Mouse (Mus musculus) neural tube, embryonic 14.5 days (tissue): ENCODE results near the gene Rgmb. TPM values are rescaled to one million over a fixed set of nuclear protein-coding genes. Genes with fewer than 3 reads are reported as not detected.

Experiments
- ATAC-seq: fragments of 200-750 bp; cut with Nextera tagmentation; 2 replicates; pipeline ENCODE4 v1.8.0; 2017; ENCODE audit warnings: low read depth, mild to moderate bottlenecking, moderate TSS enrichment, moderate library complexity
- H3K27ac ChIP-seq: fragments of 300-500 bp; sonication (generic); 2 replicates; pipeline ENCODE4 v1.5.1; 2014; ENCODE audit warnings: low read depth, mild to moderate bottlenecking, control low read depth, low read length, moderate library complexity, mixed read lengths
- H3K27me3 ChIP-seq: fragments of 300-500 bp; sonication (generic); 2 replicates; pipeline ENCODE4 v1.6.1; 2014; ENCODE audit warnings: low read length; ENCODE audit not compliant: control insufficient read depth, insufficient read depth
- H3K36me3 ChIP-seq: fragments of 300-500 bp; sonication (generic); 2 replicates; pipeline ENCODE4 v1.6.1; 2014; ENCODE audit warnings: low read length, mixed read lengths; ENCODE audit not compliant: control insufficient read depth, insufficient read depth
- H3K4me1 ChIP-seq: fragments of 300-500 bp; sonication (generic); 2 replicates; pipeline ENCODE4 v1.6.1; 2014; ENCODE audit warnings: low read length; ENCODE audit not compliant: control insufficient read depth, insufficient read depth
- H3K4me2 ChIP-seq: fragments of 300-500 bp; sonication (generic); 2 replicates; pipeline ENCODE4 v1.6.1; 2014; ENCODE audit warnings: mild to moderate bottlenecking, low read depth, low read length, control low read depth
- H3K4me3 ChIP-seq: fragments of 300-500 bp; sonication (generic); 2 replicates; pipeline ENCODE4 v1.5.1; 2014; ENCODE audit warnings: low read depth, low read length, control low read depth, mixed read lengths
- H3K9ac ChIP-seq: fragments of 300-500 bp; sonication (generic); replicated peaks from 2 replicates; pipeline ENCODE4 v1.6.1; 2014; ENCODE audit warnings: low read depth, mild to moderate bottlenecking, control low read depth, low read length, mixed read lengths
- H3K9me3 ChIP-seq: fragments of 300-500 bp; sonication (generic); 2 replicates; pipeline ENCODE4 v1.6.1; 2016; ENCODE audit warnings: low read length; ENCODE audit not compliant: control insufficient read depth
- WGBS: fragments of 180-500 bp; shearing (Covaris S2); extraction: QIAGEN DNeasy Blood & Tissue Kit; methylation state at CpG from one replicate; pipeline ENCODE4 v1.1.7; 2014; 5-methylcytosine and 5-hydroxymethylcytosine counted together
- polyA plus RNA-seq: library from polyadenylated mRNA; unstranded; fragments of >200 nt; fragmentation: Nextera tagmentation; extraction: Ambion mirVana; gene quantifications from 2 replicates; pipeline ENCODE4 v1.2.1, GENCODE M21; 2014

The Rgmb gene
- polyA plus RNA-seq, result 63.7 and 84.8 TPM in 2 replicates

DNA sequence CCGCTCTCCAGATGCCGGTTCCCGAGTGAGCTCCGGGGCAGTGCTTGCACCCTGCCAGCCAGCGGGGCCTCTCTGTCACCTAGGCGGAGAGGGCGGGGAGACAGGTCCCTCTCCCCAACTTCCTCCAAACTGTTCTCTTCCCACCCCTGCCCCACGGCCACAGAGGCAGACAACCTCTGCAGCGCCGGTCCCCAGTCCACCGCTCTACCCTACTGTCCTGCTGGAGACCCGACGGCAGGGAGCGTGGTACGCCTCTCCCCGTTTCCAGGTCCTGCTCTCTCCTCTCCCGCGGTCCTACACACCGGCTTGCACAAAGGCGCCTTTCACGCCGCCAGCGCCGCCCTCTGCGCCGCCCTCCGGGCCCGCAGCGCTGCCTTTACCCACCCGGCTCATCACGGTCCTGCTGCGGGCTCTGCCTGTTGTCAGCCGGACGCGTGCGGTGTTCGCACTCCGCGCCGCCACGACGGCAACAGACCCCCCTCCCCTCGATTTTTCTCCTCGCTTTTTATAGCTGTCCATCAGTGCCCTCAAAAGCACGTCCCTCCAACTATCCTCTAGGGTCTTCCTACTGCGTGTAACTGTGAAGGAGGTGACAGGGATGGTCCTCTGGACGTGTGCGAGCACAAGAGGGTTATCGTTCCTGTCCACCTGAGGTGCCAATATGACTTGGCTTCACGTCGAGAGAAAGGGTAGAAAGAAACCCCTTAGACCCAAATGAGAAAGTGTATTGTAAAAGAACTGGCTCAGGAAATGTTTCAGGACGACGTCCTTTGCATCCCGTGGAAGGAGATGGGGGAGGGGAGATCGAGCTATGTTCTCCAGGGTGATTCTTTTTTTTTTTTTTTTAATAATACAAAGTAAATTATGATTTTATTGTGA lies at the start of gene Rgmb:
TSS of gene Rgmb (minus strand) at position 274 of the 879 bp plus-strand sequence.
- WGBS, result under 1% methylated on average over 51 of the region's 55 CpGs
- Histone ChIP-seq H3K27ac (peak within 1 kb of the TSS; percentile 92), H3K9ac (peak within 1 kb of the TSS; percentile 50), H3K4me3 (peak within 1 kb of the TSS; percentile 59), H3K4me2 (peak within 1 kb of the TSS; percentile 73), H3K27me3 (no peaks in the 10 kb centered on the region), H3K4me1 (peaks cover 10% of the 10 kb centered on the region; the same call in 1 of the 2 replicates), H3K36me3 (no peaks in the 10 kb centered on the region), H3K9me3 (no peaks in the 10 kb centered on the region)
- peak; percentile 32 for ATAC-seq

DNA sequence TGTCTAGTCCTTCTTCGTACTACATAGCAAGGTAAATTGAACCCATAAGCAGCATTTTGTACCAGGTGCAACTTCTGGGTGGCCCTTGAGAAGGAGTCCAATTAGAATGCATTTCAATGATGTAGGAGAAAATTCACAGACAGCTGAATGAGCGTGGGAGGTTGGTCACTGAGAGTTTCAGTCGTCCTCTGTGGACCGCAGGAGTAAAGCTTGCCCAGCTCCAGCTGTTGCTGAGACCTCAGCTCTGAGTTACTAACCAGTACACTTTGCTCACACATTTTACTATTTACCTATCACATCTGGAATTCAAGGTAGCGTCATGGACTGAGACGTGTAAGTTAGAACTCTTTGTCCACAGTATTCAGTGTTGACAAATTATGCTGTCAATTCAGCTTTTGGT lies 43.9 kb upstream of the Rgmb start:
- no peaks in the 10 kb centered on the region for H3K27me3 ChIP-seq
- H3K4me2 ChIP-seq, result no peak overlapping the region
- ATAC-seq, result no peak
- WGBS, result 84% methylated on average over 6 of the region's 6 CpGs
- no peak overlapping the region for H3K27ac ChIP-seq
- no peaks in the 10 kb centered on the region for H3K9me3 ChIP-seq
- H3K4me1 ChIP-seq, result no peaks in the 10 kb centered on the region
- no peaks in the 10 kb centered on the region for H3K36me3 ChIP-seq
- H3K4me3 ChIP-seq, result no peak overlapping the region
- no peak overlapping the region for H3K9ac ChIP-seq

DNA sequence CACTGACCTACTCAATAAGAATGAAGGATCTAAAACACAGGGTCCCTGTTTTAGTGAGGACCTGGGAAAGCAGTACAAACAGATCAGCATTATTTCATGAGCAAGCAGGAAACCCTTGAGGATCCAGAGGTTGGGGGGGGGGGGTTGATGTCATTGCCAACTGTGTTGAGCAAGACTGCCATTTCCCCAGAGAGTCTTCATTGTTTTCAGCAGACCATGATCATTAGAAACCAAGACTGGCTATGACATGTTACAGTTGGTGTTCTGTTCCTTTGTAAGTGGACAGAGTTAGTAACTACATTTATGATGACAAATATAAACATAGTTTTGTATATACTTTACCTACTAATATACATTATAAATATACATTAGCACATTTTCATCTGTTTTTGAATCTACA lies 41.3 kb upstream of the Rgmb start:
- Histone ChIP-seq H3K36me3 (no peaks in the 10 kb centered on the region), H3K27ac (no peak overlapping the region), H3K9me3 (no peaks in the 10 kb centered on the region), H3K4me2 (no peak overlapping the region), H3K4me1 (no peaks in the 10 kb centered on the region), H3K9ac (no peak overlapping the region), H3K27me3 (no peaks in the 10 kb centered on the region), H3K4me3 (no peak overlapping the region)
- no peak for ATAC-seq

DNA sequence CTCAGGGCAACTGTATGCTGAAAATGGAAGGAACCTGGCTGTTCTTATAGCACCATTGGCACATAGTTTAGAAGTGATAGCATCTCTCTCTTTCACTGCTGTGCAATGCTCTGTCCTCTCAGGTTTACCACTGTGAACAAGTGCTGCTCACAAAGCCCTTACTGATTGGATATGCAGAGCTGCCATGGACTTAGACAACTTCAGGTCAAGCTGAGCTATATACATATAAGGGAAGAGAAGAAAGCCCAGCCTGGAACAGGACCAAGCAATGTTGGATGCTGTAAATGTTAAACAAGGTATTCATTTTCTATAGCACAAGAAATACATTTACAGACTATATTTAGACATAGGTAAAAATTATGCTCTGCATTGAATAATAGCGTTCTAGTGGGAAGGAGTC lies 34.4 kb upstream of the Rgmb start:
- H3K9ac ChIP-seq, result no peak overlapping the region
- no peaks in the 10 kb centered on the region for H3K4me1 ChIP-seq
- H3K4me2 ChIP-seq, result no peak overlapping the region
- H3K36me3 ChIP-seq, result no peaks in the 10 kb centered on the region
- H3K27ac ChIP-seq, result no peak overlapping the region
- no peak for ATAC-seq
- H3K27me3 ChIP-seq, result no peaks in the 10 kb centered on the region; the same call in 1 of the 2 replicates
- H3K4me3 ChIP-seq, result no peak overlapping the region
- WGBS, result 96% methylated on average over 1 of the region's 1 CpGs
- no peaks in the 10 kb centered on the region for H3K9me3 ChIP-seq

DNA sequence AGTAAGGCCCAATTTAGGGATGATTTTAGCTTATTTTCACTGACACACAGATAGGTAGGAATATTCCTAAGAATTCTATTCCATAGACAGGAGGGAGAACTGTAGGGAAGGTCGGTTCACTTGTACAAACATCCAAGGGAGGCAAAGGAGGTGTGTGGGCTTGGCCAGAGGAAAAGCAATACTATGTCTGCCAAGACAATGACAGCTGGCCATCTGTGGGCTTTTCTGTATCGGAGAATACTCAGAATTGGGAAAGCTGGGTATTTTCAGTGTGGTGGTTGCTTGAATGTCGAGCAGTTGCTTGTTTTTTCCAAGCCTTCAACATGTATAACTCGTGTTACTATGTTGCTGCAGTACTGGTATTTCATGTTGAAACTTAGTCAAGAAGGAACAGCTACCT lies 31.5 kb upstream of the Rgmb start:
- Histone ChIP-seq H3K4me3 (no peak overlapping the region), H3K4me1 (no peaks in the 10 kb centered on the region), H3K9me3 (no peaks in the 10 kb centered on the region), H3K9ac (no peak overlapping the region), H3K4me2 (no peak overlapping the region), H3K27me3 (no peaks in the 10 kb centered on the region; the same call in 1 of the 2 replicates), H3K27ac (no peak overlapping the region), H3K36me3 (no peaks in the 10 kb centered on the region)
- ATAC-seq, result no peak
- 73% methylated on average over 4 of the region's 4 CpGs for WGBS

DNA sequence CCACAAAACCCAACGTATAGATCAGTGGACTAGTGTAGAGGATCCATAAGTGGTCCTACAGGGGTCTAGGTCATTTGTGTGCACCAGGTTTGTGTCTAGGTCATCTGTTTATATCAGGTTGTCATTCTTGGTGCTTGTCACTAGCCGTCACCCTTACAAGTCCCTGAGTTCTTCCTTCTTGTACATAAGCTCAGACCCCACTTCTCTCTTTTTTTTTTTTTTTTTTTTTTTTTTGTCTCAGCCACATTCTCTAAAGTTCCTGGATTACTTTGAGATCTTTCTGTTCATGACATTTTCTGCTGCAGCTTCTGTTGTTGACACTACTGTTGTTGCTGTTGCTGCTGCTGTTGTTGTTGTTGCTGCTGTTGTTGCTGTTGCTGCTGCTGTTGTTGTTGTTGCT lies 22.3 kb upstream of the Rgmb start:
- Histone ChIP-seq H3K4me3 (no peak overlapping the region), H3K4me2 (no peak overlapping the region), H3K27me3 (no peaks in the 10 kb centered on the region), H3K4me1 (no peaks in the 10 kb centered on the region), H3K36me3 (no peaks in the 10 kb centered on the region), H3K9me3 (no peaks in the 10 kb centered on the region), H3K9ac (no peak overlapping the region), H3K27ac (no peak overlapping the region)
- no peak for ATAC-seq
- WGBS, result 81% methylated on average over 2 of the region's 2 CpGs

DNA sequence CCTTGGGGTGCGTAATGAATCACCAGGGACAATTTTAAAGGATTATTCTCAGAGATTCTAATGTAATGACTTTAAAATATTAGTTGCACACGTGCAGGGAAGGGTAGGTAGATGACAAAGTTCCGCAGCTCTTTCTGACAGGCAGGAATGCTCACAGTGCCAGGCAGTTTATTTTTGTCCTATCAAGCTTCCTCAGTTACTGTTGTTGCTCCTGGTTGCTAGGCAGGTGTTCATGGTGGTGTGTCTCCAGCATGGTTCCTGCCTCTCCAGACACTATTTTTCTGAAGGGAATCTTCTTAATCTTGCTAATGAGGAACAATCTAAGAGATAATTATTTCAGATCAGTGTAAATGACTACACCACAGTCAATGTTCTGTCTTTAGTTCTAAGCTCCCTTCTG lies 19.7 kb upstream of the Rgmb start:
- Histone ChIP-seq H3K36me3 (no peaks in the 10 kb centered on the region), H3K4me1 (no peaks in the 10 kb centered on the region), H3K27ac (no peak overlapping the region), H3K4me3 (no peak overlapping the region), H3K4me2 (no peak overlapping the region), H3K27me3 (no peaks in the 10 kb centered on the region), H3K9me3 (no peaks in the 10 kb centered on the region), H3K9ac (no peak overlapping the region)
- 72% methylated on average over 3 of the region's 3 CpGs for WGBS
- no peak for ATAC-seq

DNA sequence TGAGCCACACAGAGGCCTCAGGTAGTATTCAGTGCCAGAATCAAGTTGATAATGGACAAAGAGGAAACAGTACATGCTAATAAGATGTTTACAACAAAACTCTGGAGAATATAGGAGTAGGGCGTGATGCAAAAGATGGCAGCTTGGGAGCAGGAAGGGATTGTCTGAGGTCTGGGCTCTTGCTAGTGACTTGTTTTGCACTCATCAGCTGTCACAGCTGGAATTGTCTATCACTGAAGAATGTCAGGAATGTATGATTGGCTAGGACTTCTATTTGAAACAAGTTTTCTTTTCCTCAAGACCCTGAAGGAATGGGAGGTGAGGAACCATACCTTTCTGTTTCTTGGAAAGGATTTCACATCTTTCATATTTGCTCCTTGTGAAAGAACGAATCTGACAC lies 10.6 kb upstream of the Rgmb start:
- WGBS, result 91% methylated on average over 2 of the region's 2 CpGs
- no peak for ATAC-seq
- no peaks in the 10 kb centered on the region for H3K9me3 ChIP-seq
- H3K4me3 ChIP-seq, result no peak overlapping the region
- no peaks in the 10 kb centered on the region for H3K27me3 ChIP-seq
- no peak overlapping the region for H3K27ac ChIP-seq
- no peak overlapping the region for H3K9ac ChIP-seq
- H3K4me2 ChIP-seq, result no peak overlapping the region
- no peaks in the 10 kb centered on the region for H3K4me1 ChIP-seq
- no peaks in the 10 kb centered on the region for H3K36me3 ChIP-seq

DNA sequence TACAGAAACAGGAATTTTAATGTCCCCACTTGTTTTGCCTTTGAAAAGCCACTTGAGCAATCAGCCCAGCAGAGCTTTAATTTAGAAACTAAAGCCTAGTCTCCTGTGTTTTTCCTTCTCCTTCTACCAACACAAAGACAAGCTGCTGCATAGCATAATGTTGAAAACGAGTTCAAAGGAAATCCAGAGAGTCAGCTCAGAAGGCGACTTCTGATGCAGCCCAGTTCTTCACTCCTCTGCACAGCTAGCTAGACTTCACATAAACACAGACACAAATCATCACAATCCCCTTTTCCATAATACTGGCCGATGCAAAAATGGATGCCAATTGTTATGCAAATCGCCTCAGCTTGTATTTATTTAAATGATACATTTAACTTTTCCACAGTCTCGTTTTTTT lies 1.6 kb upstream of the Rgmb start:
- no peak overlapping the region for H3K4me3 ChIP-seq
- H3K27me3 ChIP-seq, result no peaks in the 10 kb centered on the region
- no peaks in the 10 kb centered on the region for H3K9me3 ChIP-seq
- no peak overlapping the region for H3K9ac ChIP-seq
- no peak overlapping the region for H3K27ac ChIP-seq
- 26% methylated on average over 5 of the region's 5 CpGs for WGBS
- H3K4me2 ChIP-seq, result no peak overlapping the region
- peaks cover 6% of the 10 kb centered on the region; the same call in 1 of the 2 replicates for H3K4me1 ChIP-seq
- no peaks in the 10 kb centered on the region for H3K36me3 ChIP-seq
- ATAC-seq, result no peak
